10 mouse cellular contexts compared by ENCODE assay signal in the genomic region with DNA sequence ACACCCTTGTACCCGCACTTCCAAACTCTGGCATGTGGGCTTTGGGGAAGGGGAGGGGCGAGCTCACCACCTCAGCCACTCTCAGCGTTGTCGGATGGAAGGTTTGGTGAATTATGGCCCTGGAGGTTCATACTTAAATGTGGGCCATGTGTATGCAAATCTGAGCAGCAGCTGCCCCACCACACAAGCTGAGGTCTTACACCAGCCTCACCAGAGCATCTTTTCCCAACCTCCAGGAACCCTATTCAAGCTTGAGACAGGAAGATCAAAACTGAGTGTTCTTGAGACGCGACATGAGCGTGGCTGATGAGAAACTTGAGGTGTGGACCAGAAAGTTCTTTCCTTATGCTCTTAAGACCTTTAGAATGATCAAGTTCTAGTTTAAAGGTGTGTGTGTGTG. TPM values are rescaled to one million over a fixed set of nuclear protein-coding genes. Genes with fewer than 3 reads are reported as not detected.
DNase-seq lines count a peak whose midpoint lies in the region; ATAC-seq and TF ChIP-seq lines count a peak whose summit lies in the region.
"Had no signal": no experiment of that assay in that cellular context is flagged by ENCODE, and none has a peak within 500 bp of the region (broad histone marks: within the 10 kb centered on the region; RNA-seq: fewer than 3 reads in every experiment).

No protein-coding gene starts in this region.

- no peaks in the 10 kb centered on the region for H3K36me3 ChIP-seq in heart, embryonic 10.5 days
- H3K36me3 ChIP-seq in E14TG2a.4 (ENCODE audit: insufficient read depth, low read length) = peaks cover 25% of the 10 kb centered on the region
- H3K36me3 ChIP-seq in heart, embryonic 15.5 days = no peaks in the 10 kb centered on the region
- H3K36me3 ChIP-seq in midbrain, embryonic 11.5 days (ENCODE audit: control insufficient read depth, insufficient read depth, low read length) = no peaks in the 10 kb centered on the region

- no peak overlapping the region for H3K27ac ChIP-seq in heart, embryonic 10.5 days
- H3K27ac ChIP-seq in heart, embryonic 15.5 days = no peak overlapping the region
- no peak overlapping the region for H3K27ac ChIP-seq in midbrain, embryonic 11.5 days (ENCODE audit: low read depth, low read length)

- no peak for TF ChIP-seq CTCF in E14TG2a.4 (conservative IDR thresholded peaks at IDR 0.05; ENCODE audit: low read length)

- H3K4me3 ChIP-seq in heart, embryonic 10.5 days = peak overlapping the region; percentile 61; the same call in 1 of the 2 replicates
- H3K4me3 ChIP-seq in E14TG2a.4 (replicated peaks; ENCODE audit: low read length) = peak overlapping the region; percentile 87
- peak overlapping the region; percentile 56 for H3K4me3 ChIP-seq in heart, embryonic 15.5 days
- no peak overlapping the region for H3K4me3 ChIP-seq in midbrain, embryonic 11.5 days (ENCODE audit: low read depth, low read length)

- no peaks in the 10 kb centered on the region for H3K9me3 ChIP-seq in heart, embryonic 10.5 days
- H3K9me3 ChIP-seq in E14TG2a.4 (ENCODE audit: low read length) = no peaks in the 10 kb centered on the region
- 0 out of 2 replicates have a peak, but pooled peaks cover 5% of the 10 kb centered on the region for H3K9me3 ChIP-seq in heart, embryonic 15.5 days (replicated peaks)
- no peaks in the 10 kb centered on the region for H3K9me3 ChIP-seq in midbrain, embryonic 11.5 days (ENCODE audit: control insufficient read depth, low read length)

- peaks cover 60% of the 10 kb centered on the region for H3K27me3 ChIP-seq in heart, embryonic 10.5 days (ENCODE audit: insufficient read depth, poor library complexity, severe bottlenecking)
- peaks cover 23% of the 10 kb centered on the region for H3K27me3 ChIP-seq in E14TG2a.4 (ENCODE audit: insufficient read depth, low read length)
- peaks cover 57% of the 10 kb centered on the region for H3K27me3 ChIP-seq in heart, embryonic 15.5 days
- peaks cover 41% of the 10 kb centered on the region for H3K27me3 ChIP-seq in midbrain, embryonic 11.5 days (ENCODE audit: control insufficient read depth, insufficient read depth, low read length)

- no peak for DNase-seq in heart, embryonic 10.5 days (ENCODE audit: low spot score)
- no peak for DNase-seq in heart, adult 9 months (ENCODE audit: low spot score in 2 of 2)
- peak; percentile 89 for DNase-seq in midbrain, embryonic 11.5 days (ENCODE audit: low spot score, missing footprints)
- DNase-seq in adrenal gland, postnatal 10 days = no peak
- no peak for DNase-seq in retina, postnatal 1 day
- DNase-seq: cerebellum, adult 11 months had no signal

- H3K4me2 ChIP-seq in heart, embryonic 15.5 days = peak overlapping the region; percentile 95
- no peak overlapping the region for H3K4me2 ChIP-seq in midbrain, embryonic 11.5 days

- H3K4me1 ChIP-seq in heart, embryonic 10.5 days = peaks cover 19% of the 10 kb centered on the region
- peaks cover 67% of the 10 kb centered on the region for H3K4me1 ChIP-seq in E14TG2a.4 (replicated peaks; ENCODE audit: low read depth, low read length)
- H3K4me1 ChIP-seq in heart, embryonic 15.5 days (replicated peaks) = peaks cover 21% of the 10 kb centered on the region
- peaks cover 11% of the 10 kb centered on the region for H3K4me1 ChIP-seq in midbrain, embryonic 11.5 days (ENCODE audit: control insufficient read depth, insufficient read depth, low read length)

- no peak overlapping the region for H3K9ac ChIP-seq in heart, embryonic 15.5 days
- H3K9ac ChIP-seq in midbrain, embryonic 11.5 days (ENCODE audit: low read length) = no peak overlapping the region

- WGBS in heart, embryonic 10.5 days = 34% methylated on average over 7 of the region's 7 CpGs
- 39% methylated on average over 7 of the region's 7 CpGs for WGBS in heart, embryonic 15.5 days
- 33% methylated on average over 7 of the region's 7 CpGs for WGBS in midbrain, embryonic 11.5 days

- ATAC-seq in heart, embryonic 15.5 days (replicated peaks; ENCODE audit: insufficient number of reproducible peaks, insufficient read depth, low FRiP score, low read depth) = no peak
- ATAC-seq in midbrain, embryonic 11.5 days (ENCODE audit: low FRiP score) = no peak
- no peak for ATAC-seq in frontal cortex, adult (ENCODE audit: low TSS enrichment)

RNA-seq across cellular contexts. Expression of a gene that starts 1.4 kb away (rescaled TPM):
- polyA plus RNA-seq in heart, embryonic 10.5 days (2016; fragmentation: Nextera tagmentation; extraction: Ambion mirVana) = 0.20 and 0.23 TPM in 2 replicates
- polyA plus RNA-seq in heart, embryonic 15.5 days (2015; fragmentation: Nextera tagmentation; extraction: Ambion mirVana) = 1.1 and 1.7 TPM in 2 replicates
- 0.72 and 1.1 TPM in 2 replicates for polyA plus RNA-seq in midbrain, embryonic 11.5 days (2014; fragmentation: Nextera tagmentation; extraction: Ambion mirVana)
- total RNA-seq in adrenal gland, postnatal 10 days (2021) = 1 to 10 TPM; 8.7 to 8.8 TPM

RNA-seq across cellular contexts. Expression of a gene that starts 27.3 kb away (rescaled TPM):
- 6.3 and 7.4 TPM in 2 replicates for polyA plus RNA-seq in heart, embryonic 10.5 days (2016; fragmentation: Nextera tagmentation; extraction: Ambion mirVana)
- 8.3 and 9.9 TPM in 2 replicates for polyA plus RNA-seq in heart, embryonic 15.5 days (2015; fragmentation: Nextera tagmentation; extraction: Ambion mirVana)
- polyA plus RNA-seq in midbrain, embryonic 11.5 days (2014; fragmentation: Nextera tagmentation; extraction: Ambion mirVana) = 11.7 and 12.7 TPM in 2 replicates
- 10 to 100 TPM; 21.2 to 27.4 TPM for total RNA-seq in adrenal gland, postnatal 10 days (2021)

RNA-seq across cellular contexts. Expression of a gene that starts 56.5 kb away (rescaled TPM):
- polyA plus RNA-seq in heart, embryonic 10.5 days (2016; fragmentation: Nextera tagmentation; extraction: Ambion mirVana) = not detected in 2 replicates
- polyA plus RNA-seq in heart, embryonic 15.5 days (2015; fragmentation: Nextera tagmentation; extraction: Ambion mirVana) = not detected in 2 replicates
- polyA plus RNA-seq in midbrain, embryonic 11.5 days (2014; fragmentation: Nextera tagmentation; extraction: Ambion mirVana) = not detected in 2 replicates
- 1 to 10 TPM; 7.5 TPM for total RNA-seq in adrenal gland, postnatal 10 days (2021)
- polyA plus RNA-seq: neural tube, embryonic 11.5 days had no signal
